Mouse (Mus musculus): ENCODE data around the gene Ltv1.

The Ltv1 gene

GRCm38 (mm10) chr10:13192731-13193351 lies at the start of gene Ltv1:
TSS of gene Ltv1 (minus strand) at chr10:13193168.
- peak; percentile 85 for DNase-seq (ENCODE audit: low read depth, low spot score)

DNA sequence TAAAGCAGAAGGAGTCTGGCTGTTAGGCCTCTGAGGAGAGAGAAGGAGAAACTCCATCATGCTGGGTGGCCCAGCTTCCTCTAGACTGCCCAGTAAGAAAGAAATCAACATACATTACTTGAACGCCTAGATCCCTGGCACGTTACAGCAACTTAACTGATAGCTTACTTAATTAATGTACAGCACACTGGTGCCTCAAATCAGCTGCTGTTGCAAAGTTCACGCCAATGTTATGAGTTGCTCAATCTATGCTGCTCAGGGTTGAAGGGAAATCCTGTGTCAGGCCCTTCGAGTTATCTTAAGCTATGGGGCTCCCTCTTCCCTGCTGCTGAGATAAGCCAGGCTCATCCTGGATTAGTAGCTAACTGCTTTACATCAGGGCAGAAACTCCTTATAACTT lies 47.5 kb upstream of the Ltv1 start:
- peak; percentile 20 for DNase-seq (ENCODE audit: low read depth, low spot score)

DNA sequence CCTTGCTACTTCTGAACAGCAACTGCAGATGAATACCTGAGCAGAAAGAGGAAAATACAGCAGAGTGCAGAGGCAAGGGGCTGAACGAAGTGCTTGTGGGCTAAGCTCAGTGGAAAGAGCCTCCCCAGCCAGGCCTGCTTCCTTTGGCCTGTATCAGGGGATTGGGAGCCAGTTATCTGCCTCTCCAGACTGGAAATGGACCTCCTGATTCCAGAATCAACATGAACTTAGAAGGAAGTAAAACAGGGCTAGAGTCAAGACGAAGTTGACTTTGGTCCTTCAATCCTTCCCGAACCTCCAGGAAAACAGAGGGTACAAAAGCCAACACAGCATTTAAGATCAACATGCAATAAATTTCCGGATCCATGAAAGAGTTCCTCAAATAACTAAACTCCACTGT lies 45.2 kb upstream of the Ltv1 start:
- no peak for DNase-seq (ENCODE audit: low read depth, low spot score)

DNA sequence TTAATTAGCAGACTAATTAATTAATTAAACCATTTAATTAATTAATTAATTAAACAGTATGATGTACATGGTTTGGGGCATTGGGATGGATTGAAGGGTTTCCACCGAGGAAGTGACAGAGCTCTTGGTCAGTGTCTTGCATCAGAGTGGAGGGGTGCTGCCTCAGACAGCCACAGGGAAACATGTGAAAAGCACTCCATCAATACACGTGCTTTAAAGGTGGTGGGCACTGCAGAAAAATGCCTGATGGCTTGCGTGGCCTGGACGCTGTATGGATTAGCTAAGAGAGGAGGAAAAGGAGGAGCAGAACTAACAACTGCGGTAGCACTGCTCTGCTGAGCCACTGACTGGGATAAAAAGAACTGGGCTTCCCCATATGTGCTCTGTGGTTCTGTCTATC lies 43.9 kb upstream of the Ltv1 start:
- no peak for DNase-seq (ENCODE audit: low read depth, low spot score)

GRCm38 (mm10) chr10:13234503-13234902 lies 41.5 kb upstream of the Ltv1 start:
- no peak for DNase-seq (ENCODE audit: low read depth, low spot score)

DNA sequence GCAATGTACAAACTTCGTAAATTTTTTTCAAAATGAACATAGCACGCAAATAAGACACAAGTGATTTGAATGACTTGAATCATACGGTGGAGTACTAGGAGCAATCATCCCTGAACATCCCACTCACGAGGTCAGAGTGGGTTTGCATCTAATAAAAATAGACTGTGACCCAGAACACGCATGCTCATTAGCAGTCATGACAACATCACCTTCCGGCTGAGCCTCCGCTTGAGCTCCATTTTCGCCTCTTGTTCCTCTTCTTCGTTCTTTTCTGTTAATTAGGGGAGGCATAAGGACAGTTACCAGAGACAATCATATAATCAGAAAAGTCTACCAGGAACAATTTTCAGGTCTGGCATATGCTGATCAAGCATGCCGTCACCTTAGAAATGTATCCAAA lies 41.0 kb upstream of the Ltv1 start:
- no peak for DNase-seq (ENCODE audit: low read depth, low spot score)

- no peak for DNase-seq (ENCODE audit: low read depth, low spot score)
These were observed 40.2 kb upstream of the Ltv1 start for GRCm38 (mm10) chr10:13233143-13233622.

GRCm38 (mm10) chr10:13232443-13233142 lies 39.6 kb upstream of the Ltv1 start:
- no peak for DNase-seq (ENCODE audit: low read depth, low spot score)

- no peak for DNase-seq (ENCODE audit: low read depth, low spot score)
These were observed 37.7 kb upstream of the Ltv1 start for GRCm38 (mm10) chr10:13230716-13231115.

- DNase-seq (ENCODE audit: low read depth, low spot score), result no peak
These were observed 32.6 kb upstream of the Ltv1 start for GRCm38 (mm10) chr10:13225377-13226063.

- DNase-seq (ENCODE audit: low read depth, low spot score), result no peak
These were observed 29.2 kb upstream of the Ltv1 start for GRCm38 (mm10) chr10:13222135-13222534.

- no peak for DNase-seq (ENCODE audit: low read depth, low spot score)
These were observed 27.1 kb upstream of the Ltv1 start for GRCm38 (mm10) chr10:13220061-13220460.

DNA sequence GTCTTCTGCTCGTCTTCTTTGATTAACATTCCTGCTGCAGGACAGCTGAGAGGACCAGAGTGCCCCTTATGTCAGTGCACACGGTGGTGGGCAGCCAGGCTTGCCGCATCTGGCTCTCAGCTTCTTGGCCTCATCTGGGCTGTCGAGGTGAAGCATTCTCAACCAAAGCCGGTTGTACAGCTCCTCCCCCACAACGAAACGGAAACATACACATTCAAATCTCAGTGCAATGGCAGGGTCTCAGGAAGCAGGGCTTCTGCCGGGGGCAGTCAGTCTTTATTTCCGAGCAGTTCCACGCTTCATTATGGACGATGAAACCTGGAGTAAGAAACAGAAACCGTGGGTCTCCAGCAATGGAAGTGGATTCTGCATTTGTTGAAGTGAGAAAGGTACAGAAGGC lies 21.0 kb upstream of the Ltv1 start:
- DNase-seq (ENCODE audit: low read depth, low spot score), result no peak

DNA sequence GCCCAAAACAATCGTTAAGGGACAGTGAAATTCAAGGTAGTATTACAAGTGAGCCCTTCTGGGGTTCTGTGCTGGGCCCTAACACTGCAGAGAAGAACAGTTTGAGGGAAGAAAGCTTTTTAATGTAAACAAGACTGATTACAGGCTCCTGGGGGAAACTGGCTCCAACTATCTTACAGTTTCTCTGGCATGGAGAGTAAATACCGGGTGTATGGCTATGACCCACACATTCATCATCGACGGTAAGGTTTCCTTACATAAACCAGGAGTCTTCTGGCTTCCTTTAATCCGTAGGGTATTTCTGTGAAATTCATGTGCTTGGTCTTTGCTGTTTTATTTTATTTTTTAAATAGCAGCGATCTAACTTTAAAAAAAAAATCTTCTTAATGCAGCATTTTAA lies 19.9 kb upstream of the Ltv1 start:
- no peak for DNase-seq (ENCODE audit: low read depth, low spot score)

DNA sequence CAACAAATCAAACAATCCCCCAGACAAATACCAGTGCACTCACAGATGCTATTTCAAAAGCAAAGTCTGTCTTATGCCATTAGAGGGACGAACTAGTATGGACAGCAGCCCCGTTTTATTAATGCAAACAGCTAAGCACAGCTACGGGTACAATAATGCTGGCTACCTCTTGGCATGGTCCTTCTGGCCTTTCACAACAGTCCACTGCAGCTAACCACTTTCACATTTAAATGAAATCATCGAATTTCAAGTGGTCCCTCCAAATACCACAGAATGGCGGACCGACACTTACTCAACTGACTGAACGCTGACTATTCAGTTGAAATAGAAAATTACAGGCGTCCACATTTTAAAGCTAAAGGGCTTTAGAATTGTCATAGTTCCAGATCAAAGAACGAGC lies 19.4 kb upstream of the Ltv1 start:
- DNase-seq (ENCODE audit: low read depth, low spot score), result no peak

DNA sequence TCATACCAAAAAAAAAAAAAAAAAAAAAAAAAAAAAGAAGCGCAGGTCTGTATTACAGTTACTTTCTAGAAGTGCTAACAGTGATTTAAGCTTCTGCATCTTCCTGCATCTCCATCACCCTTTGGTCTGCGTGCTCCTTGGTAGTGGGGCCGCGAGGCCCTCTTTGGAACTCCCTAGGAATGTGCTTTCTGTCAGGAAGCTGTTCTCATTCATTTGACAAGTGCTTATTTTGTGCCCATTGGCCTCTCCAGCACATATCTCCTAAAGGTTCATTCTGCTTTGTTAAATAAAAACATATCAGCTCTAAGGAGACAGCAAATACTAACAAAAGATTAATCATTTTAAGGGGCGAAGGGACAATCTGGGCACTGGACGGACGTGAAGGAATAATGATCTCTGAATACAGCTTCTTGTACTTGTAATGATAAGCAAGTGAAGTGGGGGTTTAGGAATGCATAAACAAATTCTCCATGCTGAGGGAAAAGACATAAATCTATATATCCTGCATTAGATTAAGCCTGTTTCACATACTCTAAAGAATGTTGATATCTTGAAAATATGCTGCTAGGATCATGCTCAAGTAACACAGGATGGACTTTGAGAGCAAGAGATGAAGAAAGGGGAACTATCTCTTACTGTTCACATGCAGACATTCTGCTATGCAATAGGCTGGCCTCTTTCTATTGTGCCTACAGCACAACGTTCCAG lies 17.1 kb upstream of the Ltv1 start:
- DNase-seq (ENCODE audit: low read depth, low spot score), result no peak

GRCm38 (mm10) chr10:13209506-13209905 lies 16.5 kb upstream of the Ltv1 start:
- DNase-seq (ENCODE audit: low read depth, low spot score), result no peak

GRCm38 (mm10) chr10:13209061-13209460 lies 16.1 kb upstream of the Ltv1 start:
- DNase-seq (ENCODE audit: low read depth, low spot score), result no peak

GRCm38 (mm10) chr10:13201741-13202293 lies 8.8 kb upstream of the Ltv1 start:
- no peak for DNase-seq (ENCODE audit: low read depth, low spot score)

DNA sequence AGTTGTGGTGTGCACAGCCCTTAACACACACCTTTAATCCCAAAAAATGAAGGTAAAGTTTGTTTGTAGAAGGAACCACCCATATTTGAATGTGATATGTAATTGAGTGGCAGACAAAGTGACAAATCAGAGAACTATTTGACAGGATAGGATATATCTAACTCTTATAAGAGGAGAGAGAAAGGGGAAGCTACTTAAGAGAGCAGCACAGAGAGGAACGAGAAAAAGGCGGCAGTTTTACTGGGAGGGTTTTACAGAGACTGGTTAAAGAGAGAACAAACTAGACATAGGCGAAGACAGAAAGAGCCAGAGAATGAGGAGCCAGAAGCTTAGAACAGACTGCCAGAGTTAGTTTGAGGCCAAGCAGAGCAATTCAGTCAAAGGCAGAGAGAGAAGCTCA lies 7.9 kb upstream of the Ltv1 start:
- DNase-seq (ENCODE audit: low read depth, low spot score), result no peak

DNA sequence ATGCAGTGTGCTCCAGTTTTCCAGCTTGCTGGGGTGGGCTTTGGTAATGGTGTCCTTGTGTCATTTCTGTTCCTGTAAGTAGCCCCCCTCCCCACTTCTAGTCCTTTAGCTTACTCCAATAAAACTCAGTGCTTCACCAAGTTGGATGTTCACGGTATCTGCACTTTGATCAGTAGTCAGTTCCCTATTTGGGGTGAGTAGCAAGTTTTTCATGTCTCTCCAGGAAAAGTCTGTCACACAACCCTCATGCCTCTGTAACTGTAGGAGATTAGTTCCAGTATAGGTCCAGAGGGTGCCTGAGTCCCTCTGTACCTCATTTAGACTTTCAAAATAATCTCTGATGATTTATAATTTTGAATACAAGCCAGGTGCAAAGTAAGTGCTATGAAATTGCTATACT lies 6.3 kb upstream of the Ltv1 start:
- no peak for DNase-seq (ENCODE audit: low read depth, low spot score)
